Mouse (Mus musculus) erythroblast, embryonic 14.5 days (primary cell): ENCODE data around the gene Gm28036.

Experiments used
- GATA1 ChIP-seq: IDR thresholded peaks from 2 replicates; pipeline ENCODE4 v1.6.1; 2012; ENCODE audit warnings: low read length, inconsistent platforms, mixed read lengths
- TAL1 ChIP-seq: IDR thresholded peaks from 3 replicates; pipeline ENCODE4 v1.6.1; 2012; ENCODE audit warnings: low read length, inconsistent platforms, mixed read lengths

- TF ChIP-seq TAL1 (no peak), GATA1 (no peak)
These were observed 46.5 kb downstream of the Gm28036 start for GRCm38 (mm10) chr2:156080391-156080790.
